Mouse (Mus musculus) thymus, adult 2 months (tissue): ENCODE measurements around the gene Stx5a. TPM values are rescaled to one million over a fixed set of nuclear protein-coding genes. Genes with fewer than 3 reads are reported as not detected.
A peak's percentile ranks its signal among the peaks of the same experiment; 100 is the strongest.

Experiments used
- DNase-seq: peaks from one replicate; pipeline ENCODE4 v3.0.0; 2021
- H3K27ac ChIP-seq: fragments of 200-500 bp; 2 replicates; pipeline ENCODE4 v1.5.1; 2012; ENCODE audit warnings: low read length, control low read depth; ENCODE audit not compliant: control insufficient read depth, insufficient read depth
- H3K27me3 ChIP-seq: fragments of 200-500 bp; 2 replicates; pipeline ENCODE4 v1.6.1; 2012; ENCODE audit warnings: mild to moderate bottlenecking, low read length, moderate library complexity, mixed read lengths; ENCODE audit not compliant: control insufficient read depth, insufficient read depth
- H3K36me3 ChIP-seq: fragments of 200-500 bp; 2 replicates; pipeline ENCODE4 v1.6.1; 2012; ENCODE audit warnings: mild to moderate bottlenecking, low read length, moderate library complexity; ENCODE audit not compliant: control insufficient read depth, insufficient read depth
- H3K4me1 ChIP-seq: fragments of 200-500 bp; replicated peaks from 2 replicates; pipeline ENCODE4 v1.6.1; 2012; ENCODE audit warnings: low read length; ENCODE audit not compliant: control insufficient read depth, insufficient read depth
- H3K4me3 ChIP-seq: fragments of 200-500 bp; 2 replicates; pipeline ENCODE4 v1.5.1; 2012; ENCODE audit warnings: mild to moderate bottlenecking, low read length, control low read depth, moderate library complexity; ENCODE audit not compliant: control insufficient read depth, insufficient read depth
- CTCF ChIP-seq: fragments of 200-500 bp; IDR thresholded peaks from 2 replicates; pipeline ENCODE4 v1.5.1; 2012; ENCODE audit warnings: mild to moderate bottlenecking, control low read depth, low read length, moderate library complexity, borderline replicate concordance; ENCODE audit not compliant: control insufficient read depth, poor library complexity, insufficient read depth; ENCODE audit errors: extremely low read depth
- POLR2A ChIP-seq: fragments of 200-500 bp; IDR thresholded peaks from 2 replicates; pipeline ENCODE4 v1.6.1; 2012; ENCODE audit warnings: mild to moderate bottlenecking, low read length, control low read depth, moderate library complexity; ENCODE audit not compliant: control insufficient read depth, poor library complexity, insufficient read depth; ENCODE audit errors: extremely low read depth
- WGBS: fragments of 180-500 bp; shearing (Covaris S2); methylation state at CpG from one replicate; pipeline ENCODE4 v1.1.7; 2018; 5-methylcytosine and 5-hydroxymethylcytosine counted together
- polyA plus RNA-seq: library from polyadenylated mRNA; depleted of rRNA; stranded (reverse); fragments of >200 nt; gene quantifications from 2 replicates; pipeline ENCODE4 v1.2.3, GENCODE M21; 2012

Stx5a gene
- polyA plus RNA-seq, 1 experiment, result 137 TPM

DNA sequence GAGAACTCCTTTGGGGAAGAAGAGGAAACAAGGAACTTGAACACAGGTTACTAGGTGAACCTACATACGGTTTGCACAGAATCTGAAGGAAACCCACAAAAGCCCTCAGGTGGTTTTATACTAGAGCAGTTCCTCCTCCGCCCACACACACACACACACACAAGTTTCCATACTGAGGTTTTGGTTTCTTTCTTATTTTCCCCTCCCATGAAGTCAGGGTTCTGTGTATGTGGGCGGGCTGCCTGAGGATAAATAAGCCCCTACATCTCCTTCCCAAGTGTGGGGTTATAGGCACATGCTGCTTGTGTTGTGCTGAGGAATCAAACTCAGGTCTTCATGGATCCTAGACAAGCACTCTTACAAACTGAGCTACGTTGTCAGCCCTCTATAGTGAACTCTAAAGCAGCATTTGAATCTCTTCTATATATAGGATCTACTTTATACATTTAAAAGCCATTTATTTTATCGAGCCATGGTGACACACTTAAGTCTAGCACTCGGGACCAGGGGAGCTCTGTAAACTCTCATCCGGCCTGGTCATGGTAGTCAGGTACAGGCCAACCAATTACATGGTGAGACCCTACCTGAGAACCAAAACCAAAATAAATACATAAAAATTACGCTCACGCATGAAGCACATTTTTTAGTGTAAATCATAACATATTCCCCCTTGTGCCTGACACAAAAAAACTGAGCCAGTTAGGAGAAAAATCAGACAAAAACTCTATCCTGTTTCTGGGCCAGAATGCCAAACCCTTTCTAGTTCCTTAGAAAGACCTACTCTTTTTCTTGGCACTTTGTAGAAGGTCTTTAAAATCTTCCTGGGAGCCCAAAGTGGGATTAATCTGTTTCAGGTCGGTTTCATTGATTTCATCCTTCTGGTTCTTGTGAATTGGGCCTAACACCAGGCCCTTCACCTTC, 29.0 kb upstream of the Stx5a start:
- Histone ChIP-seq H3K27ac (peak overlapping the region; percentile 98), H3K27me3 (no peaks in the 10 kb centered on the region), H3K4me1 (peaks cover 13% of the 10 kb centered on the region), H3K36me3 (peaks cover 33% of the 10 kb centered on the region), H3K4me3 (peak overlapping the region; percentile 75)
- no peak for TF ChIP-seq CTCF
- no peak for TF ChIP-seq POLR2A
- DNase-seq, result peak; percentile 51
- 24% methylated on average over 10 of the region's 10 CpGs for WGBS

DNA sequence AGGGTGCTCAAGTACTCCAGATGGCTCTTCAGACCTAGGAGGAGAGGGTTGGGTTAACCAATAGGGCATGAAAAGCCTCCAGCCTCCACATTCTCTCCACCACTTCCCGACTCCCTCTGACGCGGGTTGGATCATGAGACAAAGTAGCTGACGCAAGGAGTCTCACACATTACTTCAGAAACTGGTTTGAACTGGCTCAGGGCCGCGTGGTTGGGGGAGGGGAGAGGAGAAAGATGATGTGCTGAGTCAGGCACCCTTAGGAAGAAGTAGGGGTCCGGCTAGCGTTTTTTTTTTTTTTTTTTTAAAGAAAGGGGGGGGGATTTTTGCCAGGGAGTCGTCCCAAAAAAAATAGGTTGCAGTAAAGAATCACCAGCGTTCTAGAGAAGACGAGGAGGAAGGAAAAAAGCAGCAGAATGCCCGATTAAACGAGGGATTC, 28.3 kb upstream of the Stx5a start:
- WGBS, result 2% methylated on average over 13 of the region's 13 CpGs
- Histone ChIP-seq H3K4me1 (peaks cover 13% of the 10 kb centered on the region), H3K27me3 (no peaks in the 10 kb centered on the region), H3K27ac (peak overlapping the region; percentile 79), H3K4me3 (peak overlapping the region; percentile 75), H3K36me3 (peaks cover 26% of the 10 kb centered on the region)
- no peak for TF ChIP-seq POLR2A
- DNase-seq, result peak; percentile 70

DNA sequence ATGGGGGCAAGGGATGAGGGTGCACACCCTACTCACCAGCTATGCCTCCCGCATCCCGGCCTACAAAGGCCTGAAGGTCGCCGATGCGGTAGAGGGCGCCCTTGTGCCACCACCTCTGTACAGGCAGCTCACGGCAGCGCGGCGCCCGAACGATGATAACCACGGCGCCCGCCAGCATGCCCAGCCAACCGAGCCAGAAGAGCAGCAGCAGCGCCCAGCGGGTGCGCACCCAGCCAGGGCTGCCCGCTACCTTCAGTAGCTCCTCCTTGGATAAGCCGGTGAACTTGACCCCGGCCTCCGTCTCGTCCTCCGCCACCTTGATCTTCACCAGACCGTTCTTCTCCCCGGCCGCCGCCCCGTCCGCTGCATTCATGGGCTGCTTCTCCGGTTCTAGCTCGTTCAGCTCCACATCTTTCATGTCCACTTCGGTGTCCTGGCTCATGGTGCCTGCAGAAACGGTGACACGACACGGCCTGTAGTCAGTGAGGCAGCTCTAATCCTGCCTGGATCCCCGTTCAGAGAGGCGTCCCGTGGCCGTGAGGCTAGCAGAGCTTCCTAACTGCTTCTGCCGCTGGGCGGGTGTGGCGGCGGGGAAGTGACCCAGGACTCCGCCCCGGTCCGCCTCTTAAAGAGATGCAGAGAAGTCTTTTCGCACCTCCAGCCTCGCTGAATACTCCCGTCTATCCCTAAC, 27.8 kb upstream of the Stx5a start:
- Histone ChIP-seq H3K36me3 (peaks cover 21% of the 10 kb centered on the region), H3K27me3 (no peaks in the 10 kb centered on the region), H3K4me1 (peaks cover 13% of the 10 kb centered on the region), H3K4me3 (peak overlapping the region; percentile 75), H3K27ac (peak overlapping the region; percentile 79)
- peak; percentile 97 for DNase-seq
- under 1% methylated on average over 51 of the region's 51 CpGs for WGBS
- TF ChIP-seq CTCF (peak; percentile 87), POLR2A (peak; percentile 74)

DNA sequence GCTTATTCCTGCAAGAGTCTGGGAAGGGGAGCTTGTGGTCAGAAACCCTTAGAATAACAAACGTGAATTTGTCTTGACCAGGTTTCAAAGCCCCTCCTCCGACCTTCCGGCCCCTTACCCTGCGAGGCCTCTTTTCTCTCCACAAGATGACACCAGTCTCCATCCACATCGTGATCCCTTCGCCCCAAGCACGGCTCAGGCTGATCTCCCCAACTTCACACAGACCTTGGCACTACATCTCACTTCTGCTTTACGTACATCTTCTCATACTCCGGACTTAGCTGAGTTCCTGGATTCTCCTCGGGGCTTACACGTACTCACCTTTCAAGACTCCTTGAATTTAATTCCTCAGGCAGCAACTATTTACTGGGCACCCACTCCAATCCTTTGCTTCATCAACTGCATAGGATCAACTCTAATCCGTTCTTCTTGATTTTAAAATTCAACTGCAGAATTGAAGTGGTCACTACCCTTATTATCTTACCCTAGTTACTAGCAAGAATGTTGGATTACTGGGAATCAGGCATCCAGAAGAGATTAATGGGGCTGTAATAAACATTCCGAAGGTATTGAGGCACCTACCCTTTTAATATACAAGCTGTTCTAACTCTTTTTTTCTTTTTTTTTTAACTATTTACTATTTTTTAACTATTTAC, 27.1 kb upstream of the Stx5a start:
- Histone ChIP-seq H3K27me3 (no peaks in the 10 kb centered on the region), H3K4me3 (peak overlapping the region; percentile 75), H3K4me1 (peaks cover 13% of the 10 kb centered on the region), H3K27ac (no peak overlapping the region), H3K36me3 (peaks cover 14% of the 10 kb centered on the region)
- TF ChIP-seq POLR2A (no peak), CTCF (no peak)
- WGBS, result 15% methylated on average over 13 of the region's 13 CpGs
- DNase-seq, result no peak

DNA sequence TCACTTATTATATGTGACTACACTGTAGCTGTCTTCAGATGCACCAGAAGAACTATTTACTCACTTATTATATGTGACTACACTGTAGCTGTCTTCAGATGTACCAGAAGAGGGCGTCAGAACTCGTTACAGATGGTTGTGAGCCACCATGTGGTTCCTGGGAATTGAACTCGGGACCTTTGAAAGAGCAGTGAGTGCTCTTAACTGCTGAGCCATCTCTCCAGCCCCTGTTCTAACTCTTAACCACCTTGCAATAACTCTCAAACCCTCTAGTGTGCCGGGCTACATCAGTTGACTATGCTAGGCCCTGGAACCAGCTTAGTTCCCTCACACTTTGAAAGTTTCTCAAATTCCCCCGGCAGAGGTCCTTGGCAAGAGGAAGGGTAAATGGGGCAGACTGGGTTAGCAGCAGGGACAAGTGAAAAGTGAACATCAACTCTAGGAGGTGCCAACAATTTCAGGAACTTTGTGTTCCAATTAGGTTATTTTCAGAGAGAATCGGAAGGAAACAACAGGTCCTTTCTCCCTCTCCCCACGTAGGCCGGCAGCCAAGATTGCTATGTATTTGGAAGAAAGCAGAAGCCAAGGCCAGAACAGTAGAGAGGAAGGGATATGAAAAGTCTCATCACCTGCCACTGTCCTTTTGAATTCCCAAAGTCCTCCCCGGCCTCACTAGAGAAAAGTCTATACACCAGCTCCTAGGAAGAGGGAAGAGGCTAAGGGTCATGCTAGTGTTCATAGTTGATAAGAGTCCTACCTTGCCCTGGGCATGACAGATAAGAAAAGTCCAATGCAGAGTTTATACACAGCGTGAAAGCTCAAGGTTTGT, 26.3 kb upstream of the Stx5a start:
- no peak for DNase-seq
- WGBS, result 90% methylated on average over 10 of the region's 10 CpGs
- TF ChIP-seq POLR2A (no peak), CTCF (no peak)
- no peak overlapping the region for H3K27ac ChIP-seq
- H3K27me3 ChIP-seq, result no peaks in the 10 kb centered on the region
- H3K4me1 ChIP-seq, result peaks cover 13% of the 10 kb centered on the region
- H3K36me3 ChIP-seq, result peaks cover 7% of the 10 kb centered on the region; the same call in 1 of the 2 replicates
- no peak overlapping the region for H3K4me3 ChIP-seq
